Mouse (Mus musculus): ENCODE measurements around the gene Scai.
"Not testable (repeated sequence)": the region's sequence is repeated elsewhere in the genome, so short reads cannot be mapped to it uniquely, and the experiment has no call there.

Gene Scai

DNA sequence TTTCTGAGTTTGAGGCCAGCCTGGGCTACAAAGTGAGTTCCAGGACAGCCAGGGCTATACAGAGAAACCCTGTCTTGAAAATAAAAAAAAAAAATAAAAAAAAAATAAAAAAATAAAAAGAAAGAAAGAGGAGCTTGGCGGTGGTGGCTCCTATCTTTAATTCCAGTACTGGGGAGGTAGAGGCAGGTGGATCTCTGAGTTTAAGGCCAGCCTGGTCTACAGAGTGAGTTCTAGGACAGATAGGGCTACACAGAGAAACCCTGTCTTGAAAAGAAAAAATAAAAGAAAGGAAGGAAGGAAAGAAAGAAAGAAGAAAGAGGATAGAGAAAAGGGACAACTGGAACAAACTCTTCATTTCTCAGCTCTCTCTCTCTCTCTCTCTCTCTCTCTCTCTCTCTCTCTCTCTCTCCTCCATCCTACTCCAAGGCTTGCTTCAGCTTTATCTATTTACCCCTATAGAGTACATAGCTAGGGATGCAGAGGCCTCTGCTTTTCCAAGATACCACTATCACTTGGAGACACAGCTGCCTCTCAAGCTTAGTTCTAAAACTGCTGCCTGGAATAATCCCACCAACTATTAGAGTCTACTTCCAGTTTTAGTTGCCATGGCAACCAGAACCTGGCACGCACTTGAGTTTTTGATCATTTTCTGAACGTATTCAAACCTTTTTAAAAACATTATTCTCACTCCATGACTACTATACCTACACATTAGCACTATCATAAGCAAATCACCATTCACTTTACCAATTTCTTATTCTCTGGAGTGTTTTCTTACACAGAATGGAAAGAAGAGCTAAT, 60.8 kb downstream of the Scai start:
- DNase-seq, result no peak

DNA sequence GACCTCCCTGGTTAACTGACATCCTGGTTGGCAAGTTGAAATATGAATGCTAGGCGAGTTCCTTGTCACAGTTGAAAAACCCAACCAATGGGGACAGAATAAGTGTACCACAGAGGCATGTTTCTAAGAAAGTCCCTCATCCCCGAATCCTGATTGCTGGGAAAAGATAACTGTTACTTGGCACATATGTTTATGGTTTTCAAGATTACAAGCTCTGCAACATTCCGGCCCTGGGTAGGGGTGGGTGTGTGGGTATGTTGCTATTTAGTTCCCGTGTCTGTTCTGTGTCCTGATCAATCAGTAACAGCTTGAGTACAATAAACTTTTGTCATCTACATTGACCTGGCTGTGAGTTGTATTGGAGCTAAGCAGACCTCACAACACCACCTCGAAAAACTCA, 66.4 kb downstream of the Scai start:
- DNase-seq, result no peak

DNA sequence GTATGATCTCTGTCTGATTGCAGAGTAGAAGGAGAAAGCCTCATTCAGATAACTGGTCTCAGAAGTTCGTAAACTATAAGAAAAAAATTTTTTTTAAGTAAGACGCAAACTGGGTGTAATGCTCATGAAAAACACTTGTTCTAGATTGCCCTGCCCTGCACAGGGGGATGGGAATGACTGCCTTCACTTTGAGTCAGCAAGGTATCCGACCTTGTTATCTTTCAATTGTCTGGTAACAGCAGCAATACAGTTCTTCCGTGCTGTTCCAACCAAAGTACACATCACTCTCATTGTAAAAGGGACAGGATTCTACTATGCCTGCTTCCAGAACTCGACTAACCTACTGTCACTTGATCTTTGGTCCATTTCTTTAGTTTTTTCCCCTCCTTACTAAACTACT, 69.4 kb downstream of the Scai start:
- no peak for DNase-seq

DNA sequence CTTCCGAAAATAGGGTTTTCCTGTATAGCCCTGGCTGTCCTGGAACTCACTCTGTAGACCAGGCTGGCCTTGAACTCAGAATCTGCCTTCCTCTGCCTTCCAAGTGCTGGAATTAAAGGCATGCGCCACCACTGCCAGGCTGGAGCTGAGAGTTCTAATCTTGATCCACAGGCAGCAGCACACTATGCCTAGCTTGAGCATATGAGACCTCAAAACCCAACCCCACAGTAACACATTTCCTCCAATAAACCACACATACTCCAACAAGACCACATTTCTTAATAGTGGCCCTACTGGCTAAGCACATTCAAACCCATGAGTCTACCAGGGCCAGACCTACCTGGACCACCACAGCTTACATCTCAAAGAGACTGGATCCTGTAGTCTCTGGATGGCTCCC, 74.0 kb downstream of the Scai start:
- no peak for DNase-seq

DNA sequence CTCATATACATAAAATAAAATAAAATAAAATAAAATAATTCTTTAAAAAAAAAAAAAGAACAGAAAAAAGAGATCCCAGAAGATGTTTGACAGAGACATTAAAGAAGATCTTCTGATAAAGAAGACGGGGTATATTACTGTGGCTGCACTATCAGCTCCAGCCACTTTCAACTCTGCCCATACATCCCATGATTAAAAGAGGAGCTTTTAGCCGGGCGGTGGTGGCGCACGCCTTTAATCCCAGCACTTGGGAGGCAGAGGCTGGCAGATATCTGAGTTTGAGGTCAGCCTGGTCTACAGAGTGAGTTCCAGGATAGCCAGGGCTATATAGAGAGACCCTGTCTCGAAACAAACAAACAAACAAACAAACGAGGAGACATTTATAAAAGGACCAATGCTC, 76.4 kb downstream of the Scai start:
- no peak for DNase-seq

DNA sequence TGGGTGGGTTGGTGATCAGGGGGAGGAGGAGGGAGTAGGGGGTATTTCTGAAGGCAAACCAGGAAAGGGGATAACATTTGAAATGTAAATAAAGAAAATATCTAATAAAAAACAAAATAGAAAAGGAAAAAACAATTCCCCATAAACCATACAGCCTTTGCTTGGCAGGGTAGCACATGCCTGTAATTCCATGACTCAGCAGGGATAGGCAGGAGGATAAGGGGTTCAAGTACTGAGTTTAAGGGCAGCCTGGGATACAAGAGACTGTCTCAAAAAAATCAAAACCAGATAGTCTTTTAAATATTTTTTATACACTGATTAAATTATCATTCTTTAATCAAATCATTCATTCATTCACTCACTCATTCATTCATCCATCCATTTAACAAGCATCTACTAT, 80.0 kb downstream of the Scai start:
- no peak for DNase-seq

DNA sequence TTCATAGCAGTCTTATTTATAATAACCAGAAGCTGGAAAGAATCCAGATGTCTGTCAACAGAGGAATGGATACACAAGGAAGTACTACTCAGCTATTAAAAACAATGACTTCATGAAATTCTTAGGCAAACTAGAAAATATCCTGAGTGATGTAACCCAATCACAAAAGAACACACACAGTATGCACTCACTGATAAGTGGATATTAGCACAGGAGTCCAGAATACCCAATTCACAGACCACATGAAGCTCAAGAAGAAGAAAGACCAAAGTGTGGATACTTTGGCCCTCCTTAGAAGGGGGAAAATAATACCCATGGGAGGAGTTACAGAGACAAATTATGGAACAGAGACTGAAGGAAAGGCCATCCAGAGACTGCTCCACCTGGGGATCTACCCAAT, 80.8 kb downstream of the Scai start:
- DNase-seq, result not testable (repeated sequence)

DNA sequence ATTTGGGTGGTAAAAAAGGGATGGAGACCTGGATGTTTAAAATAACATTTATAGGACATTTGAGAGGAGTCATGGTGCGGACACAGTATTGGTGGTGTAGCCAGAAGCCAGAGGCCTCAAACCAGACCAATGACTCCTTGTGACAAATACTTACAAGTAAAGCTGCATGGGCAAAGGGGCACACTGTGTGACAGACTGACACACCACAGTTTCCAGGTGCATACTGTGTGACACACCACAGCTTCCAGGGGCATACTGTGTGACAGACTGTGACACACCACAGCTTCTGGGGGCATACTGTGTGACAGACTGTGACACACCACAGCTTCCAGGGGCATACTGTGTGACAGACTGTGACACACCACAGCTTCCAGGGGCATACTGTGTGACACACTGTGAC, 90.6 kb downstream of the Scai start:
- DNase-seq, result not testable (repeated sequence)

DNA sequence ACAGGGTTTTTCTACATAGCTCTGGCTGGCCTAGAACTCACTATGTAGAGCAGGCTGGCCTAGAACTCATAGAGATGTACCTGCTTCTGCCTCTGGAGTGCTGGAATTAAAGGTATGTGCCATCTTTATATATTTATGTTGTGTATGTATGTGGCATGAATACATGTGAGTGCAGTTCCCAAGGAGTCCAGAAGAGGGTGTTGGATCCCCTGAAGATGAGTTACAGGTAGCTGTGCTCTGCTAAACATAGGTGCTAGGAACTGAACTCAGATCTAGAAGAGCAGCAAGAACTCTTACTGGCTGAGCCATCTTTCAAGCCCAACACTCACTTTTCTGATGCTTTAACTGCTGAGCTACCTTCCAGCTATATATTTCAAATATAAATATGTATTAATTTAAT, 92.5 kb downstream of the Scai start:
- peak; percentile 16 for DNase-seq

DNA sequence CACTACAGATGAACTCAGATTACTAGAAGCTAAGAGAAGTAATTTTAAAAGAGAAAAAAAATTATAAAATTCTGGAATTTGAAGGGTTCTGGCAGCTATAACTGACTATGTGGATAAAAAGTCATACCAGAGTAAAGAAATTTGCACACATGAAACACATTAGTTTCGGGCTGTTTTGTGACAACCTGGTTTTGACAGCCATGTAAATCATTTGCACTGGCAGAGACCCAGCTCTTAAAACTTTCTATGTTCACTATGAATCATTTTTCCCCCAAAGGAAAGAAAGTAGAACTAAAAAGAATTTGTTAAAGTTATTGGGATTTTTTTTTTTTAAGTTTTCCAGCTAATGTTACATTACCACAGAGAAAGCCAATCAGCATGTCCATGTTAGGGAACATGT, 98.6 kb downstream of the Scai start:
- DNase-seq, result no peak

DNA sequence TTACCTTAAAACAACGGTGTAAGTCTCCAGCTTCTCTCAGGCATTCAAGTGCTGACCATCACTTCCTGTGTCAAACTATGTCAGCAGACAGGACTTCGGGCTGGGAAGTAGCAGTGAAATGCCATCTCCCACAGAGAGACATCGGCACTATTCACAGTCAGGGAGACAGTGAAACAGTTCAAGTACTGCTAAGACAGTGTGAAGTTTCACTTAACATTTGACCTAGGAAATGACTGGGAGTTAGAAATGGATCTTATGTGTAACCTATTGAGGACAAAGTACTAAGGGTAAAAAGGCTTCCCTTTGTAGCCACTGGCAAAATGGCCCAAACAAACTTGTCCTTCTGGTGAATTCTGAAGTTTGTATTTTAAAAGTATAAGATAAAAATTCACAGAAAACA, 107.8 kb downstream of the Scai start:
- DNase-seq, result no peak

DNA sequence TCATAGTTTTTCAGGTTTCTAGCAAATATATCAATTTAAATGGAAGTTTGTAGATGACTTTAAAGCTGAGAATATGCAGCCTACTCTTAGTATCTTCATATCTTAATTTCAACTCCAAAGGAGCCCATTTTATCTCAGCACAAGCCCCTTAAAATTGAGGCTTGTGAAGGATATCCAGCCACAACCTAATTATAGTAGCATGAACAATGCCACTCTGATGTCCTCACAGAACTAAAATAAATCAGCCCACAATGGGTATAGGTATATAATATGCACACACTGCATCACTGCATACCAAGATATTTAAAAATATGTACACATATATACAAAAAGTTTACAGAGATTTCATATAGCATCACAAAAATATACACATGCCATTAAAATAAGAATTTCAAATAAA, 119.9 kb downstream of the Scai start:
- no peak for DNase-seq

DNA sequence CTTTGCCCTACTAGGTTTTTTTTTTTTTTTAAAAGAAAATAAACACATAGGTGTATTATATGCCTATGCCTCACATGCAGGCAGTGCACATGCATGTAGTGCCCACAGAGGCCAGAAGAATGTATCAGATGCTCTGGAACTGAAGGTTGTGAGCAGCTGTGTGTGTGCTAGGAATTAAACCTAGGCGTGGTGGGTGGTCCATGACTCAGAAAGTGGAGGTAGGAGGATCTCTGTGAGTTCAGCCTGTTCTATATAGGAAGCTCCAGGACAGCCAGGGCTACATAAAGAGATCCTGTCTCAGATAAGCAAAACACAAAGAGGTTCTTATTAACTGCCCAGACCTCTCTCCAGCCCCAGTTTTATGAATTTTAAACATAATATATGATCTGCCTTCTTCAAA, 121.4 kb downstream of the Scai start:
- DNase-seq, result no peak

DNA sequence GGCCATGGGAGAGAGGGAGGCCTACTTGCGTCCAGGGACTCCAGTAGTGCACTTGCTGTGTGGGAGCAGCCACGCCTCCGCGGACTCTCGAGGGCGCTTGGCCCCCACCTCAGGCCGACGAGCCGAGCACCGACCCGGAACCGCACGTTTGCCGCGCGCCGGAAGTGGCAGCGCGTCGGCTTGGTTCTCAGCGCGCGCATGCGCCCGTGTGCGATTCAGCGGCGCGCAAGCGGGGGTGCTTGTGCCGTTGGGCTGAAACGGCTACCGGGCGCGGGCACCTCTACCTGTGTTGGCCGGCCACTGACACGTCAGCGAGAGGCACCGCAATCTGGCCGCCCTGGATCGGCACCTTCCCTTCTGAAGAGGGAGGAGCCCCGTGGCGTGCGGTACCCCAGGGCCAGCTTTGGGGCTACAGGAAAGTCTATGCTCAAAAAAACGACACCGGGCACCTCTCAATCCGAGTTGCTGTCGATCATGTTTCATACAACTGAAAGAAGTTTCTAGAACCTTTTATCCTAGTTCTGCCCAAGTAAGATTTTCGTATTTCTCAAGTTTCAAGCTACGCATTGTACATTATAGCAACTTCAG, 125.0 kb downstream of the Scai start, which contains the start of gene Golga1:
Golga1 (minus strand) TSS at position 142 of the 588 bp plus-strand sequence.
- peak; percentile 92 for DNase-seq

DNA sequence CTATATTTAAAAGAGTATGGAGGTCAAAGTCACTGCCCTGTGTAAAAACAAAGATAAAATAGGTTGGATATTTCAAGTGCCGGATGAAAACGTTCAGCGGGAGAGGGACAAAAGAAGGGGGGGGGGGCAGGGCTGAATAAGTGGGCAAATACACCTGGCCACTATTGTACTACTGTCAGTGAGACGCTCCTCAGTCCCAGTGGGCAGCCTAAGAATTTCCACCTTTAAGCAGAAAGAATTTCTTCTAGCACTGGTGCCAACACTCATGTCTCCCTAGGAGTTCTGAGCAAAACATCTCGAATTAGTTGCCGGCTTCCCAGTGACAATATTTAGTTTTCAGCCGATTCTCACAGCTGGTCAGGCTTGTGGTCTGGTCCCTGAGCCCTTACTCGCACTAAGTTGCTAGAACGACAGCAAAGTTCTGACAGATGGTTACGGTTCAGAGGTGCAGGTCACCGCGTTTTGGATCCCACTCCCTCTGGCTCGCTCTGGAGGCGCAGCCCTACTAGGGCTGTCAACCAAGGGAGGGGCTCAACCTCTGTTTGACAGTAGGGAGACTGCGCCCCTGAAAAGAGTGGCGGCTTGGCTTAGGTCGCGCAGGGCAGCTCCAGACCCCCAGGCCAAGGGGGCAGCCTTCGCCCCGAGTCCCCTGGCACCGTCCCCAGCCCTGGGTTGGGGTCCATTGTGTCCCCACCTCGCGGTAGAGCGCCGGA, 125.7 kb downstream of the Scai start:
- DNase-seq, result no peak

DNA sequence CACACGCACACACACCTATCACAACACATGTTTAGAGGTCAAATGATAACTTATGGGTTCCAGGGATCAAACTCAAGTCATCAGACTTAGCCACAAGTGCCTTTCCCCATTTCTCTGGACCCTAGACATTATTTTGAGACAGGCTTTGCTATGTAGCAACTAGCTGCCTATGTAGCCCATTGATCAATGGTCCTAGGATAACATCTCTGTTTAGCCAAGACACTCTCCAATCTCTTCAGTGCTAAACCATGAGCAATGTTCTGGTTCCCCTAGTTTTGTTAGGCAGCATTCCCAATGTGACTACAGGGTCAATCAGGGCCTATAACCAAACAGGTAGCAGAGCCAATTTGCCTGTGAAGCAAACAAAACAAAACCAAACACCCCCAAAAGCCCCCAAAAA, 142.0 kb downstream of the Scai start:
- no peak for DNase-seq

DNA sequence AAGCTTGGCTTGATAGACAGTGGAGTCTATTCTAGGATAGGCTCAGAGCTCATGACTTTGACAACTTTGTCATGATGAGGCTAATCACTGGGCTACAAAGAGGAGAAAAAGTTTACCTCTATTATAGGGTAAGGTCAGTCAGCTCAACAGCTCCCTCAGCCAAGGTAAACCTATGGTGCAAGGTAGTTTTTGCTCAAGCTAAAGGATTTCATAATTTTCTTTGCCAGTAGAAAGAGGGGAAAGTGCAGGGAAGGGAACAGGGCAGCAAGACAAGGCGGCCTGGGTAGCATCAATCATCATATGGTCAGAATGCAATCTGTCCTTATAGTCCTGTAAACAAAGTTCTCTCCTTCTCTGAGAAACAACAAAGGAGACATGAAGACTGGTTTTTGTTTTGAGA, 150.3 kb downstream of the Scai start:
- no peak for DNase-seq

DNA sequence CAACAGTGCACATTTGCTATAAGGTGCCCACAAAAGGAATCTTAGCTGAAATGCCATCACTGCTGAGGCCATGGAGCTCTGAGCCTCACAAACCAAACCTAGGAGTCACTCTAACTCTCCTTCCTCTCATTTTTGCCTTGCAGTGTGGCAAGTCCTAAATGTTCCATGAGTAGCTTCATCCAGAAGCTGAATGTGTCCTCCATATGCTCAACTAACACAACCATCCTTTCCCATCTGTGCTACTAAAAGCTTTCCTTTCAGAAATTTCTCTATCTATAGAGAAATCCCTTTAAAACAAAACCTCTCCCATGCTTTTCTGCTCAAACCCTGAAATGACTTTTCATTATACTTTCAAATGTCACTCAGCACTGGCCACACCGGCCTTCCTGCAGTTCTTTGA, 158.9 kb downstream of the Scai start:
- no peak for DNase-seq

DNA sequence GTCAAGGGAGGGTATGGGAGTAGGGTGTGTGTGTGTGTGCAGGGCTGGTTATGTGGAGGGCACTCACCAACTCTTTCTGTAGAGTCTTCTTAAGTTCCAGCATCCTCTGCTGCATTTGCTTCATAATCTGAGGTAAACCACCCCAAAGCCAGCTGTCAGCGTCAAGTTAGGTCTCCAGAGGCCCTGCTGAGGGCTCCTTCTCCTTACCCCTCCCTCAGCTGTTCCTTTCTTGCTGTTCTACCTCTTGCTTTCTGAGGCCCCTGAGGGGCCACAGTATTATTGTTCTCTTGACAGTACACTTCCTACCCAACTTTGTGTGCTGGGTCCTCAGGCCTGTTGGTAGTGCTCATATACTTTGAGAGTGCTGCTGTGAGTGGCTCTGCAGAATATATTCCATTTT, 170.5 kb downstream of the Scai start:
- no peak for DNase-seq

DNA sequence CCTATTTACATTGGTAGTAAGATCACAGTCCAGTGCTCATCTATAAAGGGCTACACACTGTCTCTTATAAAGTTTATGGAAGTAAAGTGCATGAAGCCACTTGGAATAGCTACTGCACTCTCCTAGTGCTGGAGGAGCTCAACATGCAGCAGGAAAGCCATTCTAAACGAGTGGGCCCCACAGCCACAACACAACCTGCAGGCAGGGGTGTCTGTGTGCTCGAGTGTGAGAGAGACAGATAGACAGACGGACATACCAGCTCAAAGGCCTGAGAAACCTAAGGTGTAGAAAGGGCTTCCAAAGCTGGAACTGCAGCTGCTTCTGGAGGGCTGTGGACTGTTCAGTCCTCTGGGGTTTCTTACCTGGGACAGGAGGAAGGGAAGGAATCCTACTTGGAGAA, 174.0 kb downstream of the Scai start:
- DNase-seq, result no peak
